Mouse (Mus musculus) embryonic facial prominence, embryonic 11.5 days (tissue): ENCODE results near the gene Gm44973. TPM values are rescaled to one million over a fixed set of nuclear protein-coding genes. Genes with fewer than 3 reads are reported as not detected.

Experiments
- ATAC-seq: fragments of 200-750 bp; cut with Nextera tagmentation; replicated peaks from 2 replicates; pipeline ENCODE4 v1.8.0; 2017; ENCODE audit warnings: low read depth; ENCODE audit not compliant: insufficient number of reproducible peaks, low FRiP score, low TSS enrichment
- DNase-seq: peaks from one replicate; pipeline ENCODE4 v3.0.0-alpha.2; 2015; ENCODE audit warnings: low spot score
- H3K27ac ChIP-seq: fragments of 300-500 bp; sonication (generic); replicated peaks from 2 replicates; pipeline ENCODE4 v1.5.1; 2014; ENCODE audit warnings: mild to moderate bottlenecking, low read depth, low read length, control low read depth
- H3K27me3 ChIP-seq: fragments of 300-500 bp; sonication (generic); 2 replicates; pipeline ENCODE4 v1.6.1; 2014; ENCODE audit warnings: mild to moderate bottlenecking, low read length, moderate library complexity, mixed read lengths; ENCODE audit not compliant: control insufficient read depth, insufficient read depth
- H3K36me3 ChIP-seq: fragments of 300-500 bp; sonication (generic); replicated peaks from 2 replicates; pipeline ENCODE4 v1.6.1; 2014; ENCODE audit warnings: low read depth, mild to moderate bottlenecking, low read length, moderate library complexity, mixed read lengths; ENCODE audit not compliant: control insufficient read depth, insufficient read depth
- H3K4me1 ChIP-seq: fragments of 300-500 bp; sonication (generic); 2 replicates; pipeline ENCODE4 v1.6.1; 2014; ENCODE audit warnings: low read length, mixed read lengths; ENCODE audit not compliant: control insufficient read depth, insufficient read depth
- H3K4me2 ChIP-seq: fragments of 300-500 bp; sonication (generic); 2 replicates; pipeline ENCODE4 v1.6.1; 2014; ENCODE audit warnings: low read depth, mild to moderate bottlenecking, control low read depth, low read length, moderate library complexity
- H3K4me3 ChIP-seq: fragments of 300-500 bp; sonication (generic); 2 replicates; pipeline ENCODE4 v1.5.1; 2014; ENCODE audit warnings: low read depth, low read length, control low read depth
- H3K9ac ChIP-seq: fragments of 300-500 bp; sonication (generic); replicated peaks from 2 replicates; pipeline ENCODE4 v1.6.1; 2014; ENCODE audit warnings: mild to moderate bottlenecking, control low read depth, low read length
- H3K9me3 ChIP-seq: fragments of 300-500 bp; sonication (generic); replicated peaks from 2 replicates; pipeline ENCODE4 v1.6.1; 2016; ENCODE audit warnings: mild to moderate bottlenecking, low read length, inconsistent platforms, mixed read lengths; ENCODE audit not compliant: control insufficient read depth
- WGBS: fragments of 180-500 bp; shearing (Covaris S2); extraction: QIAGEN DNeasy Blood & Tissue Kit; methylation state at CpG from one replicate; pipeline ENCODE4 v1.1.7; 2014; 5-methylcytosine and 5-hydroxymethylcytosine counted together
- polyA plus RNA-seq: library from polyadenylated mRNA; unstranded; fragments of >200 nt; fragmentation: Nextera tagmentation; extraction: Ambion mirVana; gene quantifications from 2 replicates; pipeline ENCODE4 v1.2.1, GENCODE M21; 2014

Gm44973 gene
- 0.59 TPM in 1 of 2 replicates, not detected in the other for polyA plus RNA-seq

DNA sequence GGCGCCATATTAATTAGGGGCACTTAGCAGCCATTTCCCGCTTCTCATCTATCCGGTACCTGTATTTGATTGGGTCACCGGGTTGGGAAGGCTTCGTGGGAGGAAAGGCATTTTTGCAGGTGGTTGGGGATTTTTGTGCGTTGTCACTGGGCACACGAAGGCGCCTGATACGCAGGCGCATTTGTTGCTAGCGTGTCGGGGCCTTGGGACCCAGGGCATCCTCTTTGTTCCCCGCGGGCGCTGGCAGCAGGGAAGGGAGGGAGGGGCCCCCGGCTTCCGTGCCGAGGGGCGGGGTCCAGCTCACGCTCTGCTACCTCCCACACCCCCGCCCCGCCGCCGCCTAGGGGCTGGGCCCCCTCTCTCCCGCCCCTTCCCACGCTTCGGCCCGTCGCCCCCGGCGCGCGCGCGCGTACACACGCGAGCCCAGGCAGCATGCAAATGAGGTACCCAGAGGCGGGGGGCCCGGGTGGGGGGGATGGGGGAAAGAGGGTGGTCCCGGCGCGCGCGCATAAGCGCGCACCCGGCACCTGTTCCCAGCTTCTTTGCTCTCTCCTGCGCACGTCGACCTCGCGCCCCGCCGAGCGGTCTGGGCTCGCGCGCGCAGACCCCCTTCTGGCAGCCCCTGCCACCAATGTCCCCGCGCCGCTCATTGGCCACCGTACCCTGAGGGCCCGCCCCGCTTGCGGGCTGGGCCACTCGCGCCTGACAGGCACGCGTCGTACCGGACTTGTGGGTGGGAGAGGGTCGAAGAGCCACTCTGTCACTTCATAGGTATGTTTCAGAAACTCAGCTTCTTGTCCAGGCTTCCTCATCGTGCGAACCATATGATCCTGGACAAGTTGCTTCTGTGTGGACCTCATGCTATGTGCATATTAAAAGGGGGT is at the start of gene Gm44973:
Gene Gm44973 (plus strand): TSS at position 379 of the 884 bp plus-strand sequence.
- no peaks in the 10 kb centered on the region; the same call in 1 of the 2 replicates for H3K4me1 ChIP-seq

DNA sequence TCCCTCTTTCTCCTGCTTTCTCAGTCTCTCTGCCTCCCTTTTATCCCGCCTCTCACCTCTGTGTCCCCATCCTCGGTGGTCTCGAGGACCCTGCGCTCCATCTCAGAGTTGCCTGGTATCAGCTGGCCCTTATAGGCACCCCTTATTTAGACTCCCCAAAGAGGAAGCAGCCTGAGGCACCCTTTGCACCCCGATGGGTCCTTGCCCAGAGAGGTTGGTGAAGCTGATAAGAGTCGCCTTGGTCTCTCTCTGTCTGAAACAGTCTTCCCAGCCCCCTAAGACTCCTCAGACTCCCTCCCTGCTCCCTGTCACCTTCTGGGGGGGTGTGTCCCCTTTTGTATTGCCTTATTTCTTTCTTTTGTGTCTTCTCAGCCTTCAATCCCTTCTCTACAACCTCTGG is 44.2 kb upstream of the Gm44973 start, which contains the start of gene Sbk3:
Gene Sbk3 (minus strand): TSS at position 101 of the 400 bp plus-strand sequence.
- Histone ChIP-seq H3K27me3 (no peaks in the 10 kb centered on the region), H3K9ac (no peak within 1 kb of the TSS), H3K27ac (no peak within 1 kb of the TSS), H3K4me1 (no peaks in the 10 kb centered on the region), H3K36me3 (no peaks in the 10 kb centered on the region), H3K4me2 (no peak within 1 kb of the TSS), H3K9me3 (no peaks in the 10 kb centered on the region), H3K4me3 (no peak within 1 kb of the TSS)
- DNase-seq (no peak), ATAC-seq (no peak)
- WGBS, result 49% methylated on average over 6 of the region's 6 CpGs

More for the DNA sequence above, at the start of gene Gm44973:
- H3K27me3 ChIP-seq, result no peaks in the 10 kb centered on the region
- ATAC-seq, result peak; percentile 79
- WGBS, result under 1% methylated on average over 33 of the region's 76 CpGs
- DNase-seq, result peak; percentile 96
- H3K36me3 ChIP-seq, result peaks cover 16% of the 10 kb centered on the region
- no peaks in the 10 kb centered on the region for H3K9me3 ChIP-seq
- H3K4me3 ChIP-seq, result peak within 1 kb of the TSS; percentile 62
- peak within 1 kb of the TSS; percentile 80 for H3K9ac ChIP-seq
- H3K4me2 ChIP-seq, result peak within 1 kb of the TSS; percentile 54
- peak within 1 kb of the TSS; percentile 97 for H3K27ac ChIP-seq

DNA sequence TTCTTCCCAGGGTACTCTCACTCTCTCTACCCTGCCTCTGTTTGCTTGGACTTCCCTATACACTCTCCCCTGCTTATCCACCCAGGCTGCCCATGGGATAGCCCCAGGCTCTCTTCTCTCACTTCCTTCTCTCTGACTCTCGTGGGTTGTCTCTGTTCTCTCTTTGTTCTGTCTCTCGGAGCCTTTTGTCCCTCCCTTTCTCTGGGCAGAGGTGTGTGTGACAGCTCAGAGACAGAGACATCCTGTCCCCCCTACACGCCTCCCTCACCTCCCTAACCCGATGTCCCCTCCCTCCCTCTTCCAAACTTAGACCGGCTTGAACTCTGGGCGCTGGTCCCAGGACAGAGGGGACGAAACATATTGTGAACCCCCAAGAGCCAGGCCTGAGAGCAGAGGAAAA is 43.6 kb upstream of the Gm44973 start:
- Histone ChIP-seq H3K4me2 (no peak overlapping the region), H3K36me3 (no peaks in the 10 kb centered on the region), H3K27me3 (no peaks in the 10 kb centered on the region), H3K27ac (no peak overlapping the region), H3K4me1 (no peaks in the 10 kb centered on the region), H3K4me3 (no peak overlapping the region), H3K9ac (no peak overlapping the region), H3K9me3 (no peaks in the 10 kb centered on the region)
- WGBS, result 23% methylated on average over 7 of the region's 7 CpGs
- DNase-seq (no peak), ATAC-seq (no peak)

DNA sequence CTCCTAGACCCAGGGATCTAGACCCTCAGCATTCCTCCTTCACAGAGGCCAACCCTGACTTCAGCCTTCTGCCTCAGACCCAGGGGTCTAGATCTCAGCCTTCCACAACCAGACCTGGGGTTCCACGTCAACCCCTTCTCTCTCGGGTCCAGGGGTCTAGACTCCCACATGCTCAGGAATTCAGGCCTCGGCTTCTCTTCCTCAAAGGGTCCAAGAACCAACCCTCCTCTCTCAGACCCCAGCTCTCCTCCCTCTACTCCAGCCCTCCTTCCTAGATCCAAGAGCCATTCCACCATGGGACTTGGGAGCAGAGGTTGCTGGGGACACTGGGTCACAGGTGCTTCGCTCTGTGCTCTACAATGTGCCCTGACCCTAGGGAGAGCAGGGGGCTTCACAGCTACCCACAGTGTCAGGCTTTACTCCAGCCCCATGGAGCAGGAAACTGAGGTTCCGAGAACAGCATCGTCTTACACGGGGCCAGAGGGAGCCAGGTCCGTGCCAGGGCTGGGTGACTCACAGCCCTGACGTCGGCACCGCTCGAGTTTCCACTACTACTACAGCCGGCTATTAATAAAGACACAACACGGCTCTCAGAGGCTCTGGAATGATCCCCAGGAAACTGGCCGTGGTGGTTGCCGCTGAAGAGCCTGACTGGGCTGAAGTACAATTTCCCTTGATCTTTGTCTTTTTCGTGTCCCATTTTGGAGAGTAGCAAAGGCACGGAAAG is 42.8 kb upstream of the Gm44973 start:
- Histone ChIP-seq H3K4me2 (no peak overlapping the region), H3K4me3 (no peak overlapping the region), H3K27me3 (no peaks in the 10 kb centered on the region), H3K27ac (no peak overlapping the region), H3K9me3 (no peaks in the 10 kb centered on the region), H3K4me1 (no peaks in the 10 kb centered on the region), H3K9ac (0 out of 2 replicates have a peak overlapping the region, but pooled peaks have one; percentile 2), H3K36me3 (no peaks in the 10 kb centered on the region)
- 70% methylated on average over 18 of the region's 18 CpGs for WGBS
- DNase-seq (no peak), ATAC-seq (no peak)

DNA sequence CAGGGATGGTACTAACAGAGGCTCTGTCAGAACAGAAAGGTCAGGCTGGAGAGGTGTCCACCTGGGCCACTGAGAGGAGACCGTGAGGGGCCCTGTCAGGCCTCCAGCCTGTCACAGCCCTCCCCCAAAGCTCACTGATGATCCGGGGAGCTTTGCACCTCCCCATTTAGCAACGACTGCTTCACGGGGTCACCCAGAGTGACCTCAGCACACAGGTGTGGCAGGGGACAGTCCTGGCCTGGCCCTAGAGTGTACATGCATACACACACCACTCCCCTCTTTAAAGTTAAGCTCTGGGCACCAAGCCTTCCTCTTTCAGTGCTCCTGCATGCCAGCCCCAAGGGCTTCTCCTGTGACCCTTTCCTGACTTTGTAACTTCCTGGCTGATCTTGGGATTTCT is 39.8 kb upstream of the Gm44973 start:
- Histone ChIP-seq H3K27me3 (no peaks in the 10 kb centered on the region), H3K4me2 (no peak overlapping the region), H3K4me1 (no peaks in the 10 kb centered on the region), H3K4me3 (no peak overlapping the region), H3K9me3 (no peaks in the 10 kb centered on the region), H3K9ac (no peak overlapping the region), H3K36me3 (no peaks in the 10 kb centered on the region), H3K27ac (no peak overlapping the region)
- DNase-seq (no peak), ATAC-seq (no peak)
- WGBS, result 51% methylated on average over 4 of the region's 4 CpGs

DNA sequence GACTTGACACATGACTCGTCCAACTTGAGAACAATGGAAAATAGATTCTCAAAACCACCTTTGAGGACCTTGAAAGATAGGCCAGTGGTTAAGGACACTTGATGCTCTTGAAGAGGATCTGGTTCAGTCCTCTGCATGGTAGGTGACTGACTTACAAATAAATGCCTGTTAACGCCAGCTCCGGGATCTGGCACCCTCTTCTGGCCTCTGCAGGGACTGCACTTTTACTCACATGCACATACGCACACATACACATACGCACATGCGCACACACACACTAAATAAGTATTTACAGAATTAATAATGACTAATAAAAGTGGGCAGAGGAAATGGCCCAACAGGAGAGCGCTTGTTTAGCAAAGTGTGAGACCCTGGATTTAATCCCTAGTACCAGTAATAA is 38.5 kb upstream of the Gm44973 start:
- WGBS, result 88% methylated on average over 7 of the region's 7 CpGs
- DNase-seq, result no peak
- H3K27me3 ChIP-seq, result no peaks in the 10 kb centered on the region
- ATAC-seq, result no peak
- no peak overlapping the region for H3K9ac ChIP-seq
- no peaks in the 10 kb centered on the region for H3K36me3 ChIP-seq
- H3K4me2 ChIP-seq, result no peak overlapping the region
- H3K27ac ChIP-seq, result no peak overlapping the region
- no peaks in the 10 kb centered on the region for H3K4me1 ChIP-seq
- H3K4me3 ChIP-seq, result no peak overlapping the region
- no peaks in the 10 kb centered on the region for H3K9me3 ChIP-seq

DNA sequence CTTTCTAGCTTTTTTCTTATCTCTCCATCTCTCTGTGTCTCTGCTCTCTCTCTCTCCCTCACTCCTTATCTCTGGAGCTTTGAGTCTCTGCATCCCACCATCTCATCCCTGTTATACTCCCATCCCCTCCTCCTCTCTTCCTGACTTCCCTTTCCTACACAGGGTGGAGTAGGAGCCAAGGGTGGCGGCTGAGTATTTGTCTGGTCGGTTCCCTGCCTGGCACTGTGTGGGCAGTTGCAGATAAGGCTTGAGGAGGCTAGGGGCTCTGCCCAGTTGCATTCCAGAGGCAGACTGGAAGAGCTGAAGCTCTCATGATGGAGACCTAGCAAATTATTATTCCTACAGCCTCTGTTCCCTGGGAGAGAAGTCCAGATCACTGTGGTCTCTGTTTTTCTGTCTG is 27.0 kb upstream of the Gm44973 start:
- Histone ChIP-seq H3K9me3 (no peaks in the 10 kb centered on the region), H3K9ac (no peak overlapping the region), H3K4me3 (no peak overlapping the region), H3K36me3 (no peaks in the 10 kb centered on the region; the same call in 1 of the 2 replicates), H3K4me1 (no peaks in the 10 kb centered on the region), H3K27me3 (peaks cover 7% of the 10 kb centered on the region), H3K4me2 (no peak overlapping the region), H3K27ac (no peak overlapping the region)
- WGBS, result 65% methylated on average over 2 of the region's 2 CpGs
- DNase-seq (no peak), ATAC-seq (no peak)
